Mouse (Mus musculus) macrophage (primary cell): ENCODE results near the gene Ift22. TPM values are rescaled to one million over a fixed set of nuclear protein-coding genes. Genes with fewer than 3 reads are reported as not detected.
"Not testable (repeated sequence)": the region's sequence is repeated elsewhere in the genome, so short reads cannot be mapped to it uniquely, and the experiment has no call there.

ENCODE experiments used
- H3K27ac ChIP-seq: fragments of 350-480 bp; formaldehyde crosslinking; 2 replicates; pipeline ENCODE4 v1.9.0; 2021
- H3K36me3 ChIP-seq: fragments of 350-480 bp; formaldehyde crosslinking; 2 replicates; pipeline ENCODE4 v1.9.0; 2021; ENCODE audit errors: inconsistent target
- H3K4me3 ChIP-seq: fragments of 350-480 bp; formaldehyde crosslinking; 2 replicates; pipeline ENCODE4 v1.9.0; 2021; ENCODE audit errors: inconsistent target
- H3K79me2 ChIP-seq: fragments of 350-480 bp; formaldehyde crosslinking; 2 replicates; pipeline ENCODE4 v1.9.0; 2021; ENCODE audit errors: inconsistent target
- WGBS: methylation state at CpG from one replicate; pipeline ENCODE4 v1.1.7; 2026; ENCODE audit warnings: inconsistent platforms; ENCODE audit not compliant: missing documents; 5-methylcytosine and 5-hydroxymethylcytosine counted together
- polyA plus RNA-seq: library from polyadenylated mRNA; stranded (reverse); fragments of 250-400 nt; gene quantifications from 3 replicates; pipeline ENCODE4 v1.2.4, GENCODE M21; 2018; ENCODE audit warnings: inconsistent platforms

Ift22 gene
- polyA plus RNA-seq, 1 experiment from 2014 or later: 17.1 TPM

GRCm38 (mm10) chr5:136929073-136929472 is 21.1 kb downstream of the Ift22 start:
- no peaks in the 10 kb centered on the region for H3K36me3 ChIP-seq
- no peak overlapping the region for H3K27ac ChIP-seq
- H3K79me2 ChIP-seq: no peaks in the 10 kb centered on the region
- no peak overlapping the region for H3K4me3 ChIP-seq
- WGBS: 23% methylated on average over 4 of the region's 4 CpGs

GRCm38 (mm10) chr5:136931896-136932295 is 23.9 kb downstream of the Ift22 start:
- Histone ChIP-seq H3K79me2 (no peaks in the 10 kb centered on the region), H3K36me3 (no peaks in the 10 kb centered on the region), H3K4me3 (no peak overlapping the region), H3K27ac (no peak overlapping the region)
- WGBS: 90% methylated on average over 14 of the region's 14 CpGs

GRCm38 (mm10) chr5:136932956-136933355 is 25.0 kb downstream of the Ift22 start:
- H3K27ac ChIP-seq: no peak overlapping the region
- H3K79me2 ChIP-seq: no peaks in the 10 kb centered on the region
- no peaks in the 10 kb centered on the region for H3K36me3 ChIP-seq
- H3K4me3 ChIP-seq: no peak overlapping the region
- 89% methylated on average over 5 of the region's 5 CpGs for WGBS

- Histone ChIP-seq H3K4me3 (no peak overlapping the region), H3K36me3 (no peaks in the 10 kb centered on the region), H3K79me2 (no peaks in the 10 kb centered on the region), H3K27ac (no peak overlapping the region)
- 95% methylated on average over 6 of the region's 6 CpGs for WGBS
Observed at GRCm38 (mm10) chr5:136933930-136934329, 26.0 kb downstream of the Ift22 start.

- Histone ChIP-seq H3K4me3 (no peak overlapping the region), H3K79me2 (no peaks in the 10 kb centered on the region), H3K27ac (no peak overlapping the region), H3K36me3 (no peaks in the 10 kb centered on the region)
- WGBS: 54% methylated on average over 6 of the region's 7 CpGs
Observed at GRCm38 (mm10) chr5:136935905-136936695, 28.1 kb downstream of the Ift22 start.

GRCm38 (mm10) chr5:136936750-136937149 is 28.8 kb downstream of the Ift22 start:
- Histone ChIP-seq H3K4me3 (no peak overlapping the region), H3K36me3 (no peaks in the 10 kb centered on the region), H3K79me2 (no peaks in the 10 kb centered on the region), H3K27ac (no peak overlapping the region)
- 90% methylated on average over 5 of the region's 6 CpGs for WGBS

- WGBS: 95% methylated on average over 5 of the region's 5 CpGs
- no peak overlapping the region for H3K4me3 ChIP-seq
- H3K79me2 ChIP-seq: no peaks in the 10 kb centered on the region
- H3K36me3 ChIP-seq: no peaks in the 10 kb centered on the region
- H3K27ac ChIP-seq: no peak overlapping the region
Observed at GRCm38 (mm10) chr5:136937621-136938020, 29.7 kb downstream of the Ift22 start.

GRCm38 (mm10) chr5:136939284-136939683 is 31.3 kb downstream of the Ift22 start:
- Histone ChIP-seq H3K36me3 (no peaks in the 10 kb centered on the region), H3K27ac (no peak overlapping the region), H3K4me3 (no peak overlapping the region), H3K79me2 (no peaks in the 10 kb centered on the region)
- WGBS: 80% methylated on average over 5 of the region's 7 CpGs

- not testable (repeated sequence) for H3K79me2 ChIP-seq, H3K27ac ChIP-seq, H3K4me3 ChIP-seq, H3K36me3 ChIP-seq
- 88% methylated on average over 6 of the region's 6 CpGs for WGBS
Observed at GRCm38 (mm10) chr5:136940029-136940428, 32.1 kb downstream of the Ift22 start.

GRCm38 (mm10) chr5:136940845-136941560 is 33.1 kb downstream of the Ift22 start:
- no peak overlapping the region for H3K4me3 ChIP-seq
- H3K27ac ChIP-seq: no peak overlapping the region
- no peaks in the 10 kb centered on the region for H3K36me3 ChIP-seq
- no peaks in the 10 kb centered on the region for H3K79me2 ChIP-seq
- WGBS: 87% methylated on average over 12 of the region's 12 CpGs

- Histone ChIP-seq H3K36me3 (no peaks in the 10 kb centered on the region), H3K79me2 (no peaks in the 10 kb centered on the region), H3K4me3 (no peak overlapping the region), H3K27ac (no peak overlapping the region)
- WGBS: 88% methylated on average over 3 of the region's 3 CpGs
Observed at GRCm38 (mm10) chr5:136942781-136943180, 34.8 kb downstream of the Ift22 start.

GRCm38 (mm10) chr5:136943382-136943781 is 35.4 kb downstream of the Ift22 start:
- no peaks in the 10 kb centered on the region for H3K36me3 ChIP-seq
- H3K4me3 ChIP-seq: no peak overlapping the region
- H3K27ac ChIP-seq: no peak overlapping the region
- no peaks in the 10 kb centered on the region for H3K79me2 ChIP-seq
- 85% methylated on average over 2 of the region's 2 CpGs for WGBS

GRCm38 (mm10) chr5:136945084-136945483 is 37.1 kb downstream of the Ift22 start:
- Histone ChIP-seq H3K27ac (no peak overlapping the region), H3K36me3 (no peaks in the 10 kb centered on the region), H3K79me2 (no peaks in the 10 kb centered on the region), H3K4me3 (no peak overlapping the region)
- 86% methylated on average over 12 of the region's 12 CpGs for WGBS

GRCm38 (mm10) chr5:136947874-136948273 is 39.9 kb downstream of the Ift22 start:
- Histone ChIP-seq H3K27ac (no peak overlapping the region), H3K4me3 (no peak overlapping the region), H3K79me2 (no peaks in the 10 kb centered on the region), H3K36me3 (no peaks in the 10 kb centered on the region)

GRCm38 (mm10) chr5:136949551-136950336 is 41.8 kb downstream of the Ift22 start:
- not testable (repeated sequence) for H3K79me2 ChIP-seq, H3K27ac ChIP-seq, H3K4me3 ChIP-seq, H3K36me3 ChIP-seq
- WGBS: 75% methylated on average over 12 of the region's 14 CpGs
